Mouse (Mus musculus) MEL-GATA-1-ER (cell line): Measurements from ENCODE around the gene Gjd3.

Source experiments
- DNase-seq: peaks from one replicate; pipeline ENCODE4 v3.0.0-alpha.2; 2012; ENCODE audit warnings: low read depth; ENCODE audit errors: extremely low read depth

Gene Gjd3

DNA sequence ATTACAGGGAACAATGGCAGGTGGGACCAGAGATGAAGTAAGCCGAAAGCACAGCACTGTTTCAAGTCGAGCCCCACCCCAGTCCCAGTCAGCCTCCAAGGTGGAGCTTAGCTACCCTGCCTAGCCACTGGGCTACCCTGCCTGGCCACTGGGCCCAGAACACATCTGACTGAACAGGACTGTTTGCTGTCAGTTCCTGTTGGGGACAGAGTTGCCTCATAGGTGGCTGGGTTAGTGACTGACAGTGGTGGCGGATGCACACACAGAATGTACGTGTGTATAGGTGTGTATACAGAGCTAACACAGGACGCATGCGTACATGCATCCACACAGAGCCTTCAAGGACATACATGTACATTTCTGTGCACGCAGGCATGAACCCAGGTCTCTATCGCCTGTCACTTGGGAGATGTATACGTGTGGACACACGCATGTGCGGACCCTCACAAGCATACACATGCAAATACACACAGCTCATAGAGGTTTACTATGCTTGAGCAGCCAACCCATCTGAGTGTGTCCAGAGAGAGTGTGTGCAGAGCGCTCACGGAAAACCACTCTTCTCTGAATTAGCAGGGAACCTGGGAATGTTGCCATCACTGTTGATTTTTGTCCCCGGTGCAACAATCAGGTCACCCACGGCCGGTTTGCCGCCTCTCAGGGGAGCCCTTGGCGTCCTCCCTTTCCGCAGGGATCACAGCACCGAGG, 1.4 kb downstream of the Gjd3 start:
- DNase-seq = no peak

DNA sequence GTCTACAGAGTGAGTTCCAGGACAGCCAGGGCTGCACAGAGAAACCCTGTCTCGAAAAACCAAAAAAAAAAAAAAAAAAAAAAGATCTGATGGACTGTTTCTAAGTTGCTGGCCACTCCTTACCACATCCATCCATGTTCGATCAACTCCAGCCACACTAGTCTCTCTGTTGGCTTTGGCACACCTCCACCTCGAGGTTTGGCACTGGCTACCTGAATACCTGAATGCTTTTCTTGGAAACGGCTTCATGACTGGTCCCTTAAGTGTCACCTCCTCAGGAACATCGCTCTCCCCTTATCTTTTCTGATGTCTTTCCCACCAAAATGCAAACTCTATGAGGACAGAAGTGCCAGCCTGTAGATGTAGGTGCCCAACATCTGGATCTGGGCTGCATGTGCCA, 3.5 kb downstream of the Gjd3 start:
- DNase-seq = no peak

DNA sequence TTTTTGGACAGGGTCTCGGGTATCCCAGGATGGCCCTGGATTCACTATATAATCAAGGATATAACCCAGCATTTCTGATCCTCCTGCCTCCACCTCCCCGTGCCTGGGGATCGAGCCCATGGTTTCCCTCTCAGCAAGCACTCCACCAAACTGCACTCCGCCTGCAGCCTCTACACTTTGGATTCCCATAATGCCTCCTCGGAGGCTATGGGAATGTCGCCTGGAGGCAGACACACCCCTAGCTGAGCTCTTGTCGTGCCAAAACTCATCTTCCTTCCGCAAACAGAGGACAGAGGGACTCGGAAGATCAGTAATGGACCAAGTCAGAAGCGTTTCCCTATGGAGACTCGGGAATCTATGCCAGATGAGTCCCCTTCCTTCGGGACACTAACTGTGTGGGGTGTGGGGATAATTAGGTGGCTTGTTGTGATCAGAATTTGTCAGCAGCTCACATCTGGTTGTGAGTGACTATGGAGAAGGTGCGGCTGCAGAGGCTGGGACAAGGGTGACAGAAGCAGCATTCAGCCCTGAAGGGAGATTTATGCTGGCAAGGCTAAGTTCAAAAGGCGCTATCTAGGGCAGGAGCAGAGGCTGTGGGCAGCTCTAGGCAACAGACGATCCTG, 4.2 kb downstream of the Gjd3 start:
- DNase-seq = no peak

DNA sequence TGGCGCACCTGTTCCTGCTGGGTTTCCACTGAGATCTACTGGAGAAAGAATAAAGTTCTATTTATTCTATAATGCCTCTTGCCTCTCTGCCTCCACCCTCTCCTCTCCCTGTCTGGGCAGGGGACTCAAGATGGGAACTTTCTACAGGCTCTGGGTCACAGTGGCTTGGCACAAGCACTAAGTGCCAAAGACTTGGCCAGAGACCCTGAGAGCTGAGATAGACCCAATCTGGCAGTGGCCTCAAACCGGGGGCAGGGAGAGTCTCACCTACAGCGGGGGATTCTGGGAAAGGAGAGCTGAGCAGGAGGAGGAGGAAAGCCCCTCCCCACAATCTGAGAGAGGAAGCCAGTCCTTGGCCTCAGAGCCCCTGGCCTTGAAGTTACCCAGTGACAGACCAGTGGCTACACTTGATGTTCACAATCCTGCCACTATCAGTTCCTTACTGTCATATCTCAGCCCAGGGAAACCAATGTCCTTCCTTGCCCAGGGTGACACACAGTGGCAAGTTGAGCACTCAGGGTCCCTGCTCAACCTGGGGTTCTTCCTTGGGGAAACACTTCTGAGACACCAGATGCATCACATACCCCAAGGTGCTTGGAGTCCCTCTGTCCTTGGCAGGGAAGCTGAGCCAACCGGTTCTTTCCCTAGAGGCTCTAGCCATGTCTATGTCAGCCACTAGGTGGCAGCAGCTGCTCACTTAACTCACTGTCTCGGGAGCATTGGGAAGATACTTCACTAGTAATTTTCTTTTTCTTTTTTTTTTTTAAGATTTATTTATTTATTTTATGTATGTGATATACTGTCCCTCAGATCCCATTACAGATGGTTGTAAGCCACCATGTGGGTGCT, 7.7 kb downstream of the Gjd3 start:
- DNase-seq = peak; percentile 37

DNA sequence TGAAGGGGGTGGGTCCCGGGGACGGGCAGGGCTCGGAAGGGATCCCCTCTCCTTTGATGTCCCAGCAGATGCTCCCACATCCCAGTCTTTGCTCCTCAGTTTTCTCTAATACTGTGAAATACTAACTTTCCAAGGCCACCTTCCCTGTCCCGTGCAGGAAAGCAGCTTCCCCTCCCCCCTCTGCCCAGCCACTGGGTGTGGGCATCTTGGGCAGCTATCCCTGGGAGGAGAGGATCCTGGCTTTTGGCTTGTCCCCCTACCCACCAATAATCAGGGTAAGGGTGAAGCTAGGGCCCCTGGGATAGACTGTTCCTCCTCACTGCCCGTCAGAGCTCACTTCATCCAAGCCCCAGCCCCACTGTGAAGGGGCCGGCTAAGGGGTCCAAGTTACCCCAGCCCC, 8.6 kb downstream of the Gjd3 start:
- DNase-seq = no peak

DNA sequence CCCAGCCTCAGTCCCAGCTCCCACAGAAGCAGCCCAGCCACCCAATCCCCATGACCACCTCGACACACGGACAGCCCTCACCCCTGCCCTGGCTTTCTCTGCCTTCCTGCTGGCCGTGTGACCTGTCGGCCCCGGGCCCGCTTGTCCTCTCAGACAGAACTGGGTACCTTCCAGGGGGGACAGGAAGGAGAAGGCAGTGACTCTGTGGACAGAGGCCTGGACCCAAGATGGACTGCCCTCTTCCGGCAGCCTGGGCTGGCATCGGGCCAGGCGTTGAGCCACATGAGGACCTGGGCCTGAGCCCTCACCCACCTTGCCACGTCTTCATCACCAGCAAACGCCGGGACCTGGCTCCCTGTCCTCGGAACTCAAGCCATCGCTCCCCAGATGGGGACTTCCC, 9.2 kb downstream of the Gjd3 start:
- no peak for DNase-seq

DNA sequence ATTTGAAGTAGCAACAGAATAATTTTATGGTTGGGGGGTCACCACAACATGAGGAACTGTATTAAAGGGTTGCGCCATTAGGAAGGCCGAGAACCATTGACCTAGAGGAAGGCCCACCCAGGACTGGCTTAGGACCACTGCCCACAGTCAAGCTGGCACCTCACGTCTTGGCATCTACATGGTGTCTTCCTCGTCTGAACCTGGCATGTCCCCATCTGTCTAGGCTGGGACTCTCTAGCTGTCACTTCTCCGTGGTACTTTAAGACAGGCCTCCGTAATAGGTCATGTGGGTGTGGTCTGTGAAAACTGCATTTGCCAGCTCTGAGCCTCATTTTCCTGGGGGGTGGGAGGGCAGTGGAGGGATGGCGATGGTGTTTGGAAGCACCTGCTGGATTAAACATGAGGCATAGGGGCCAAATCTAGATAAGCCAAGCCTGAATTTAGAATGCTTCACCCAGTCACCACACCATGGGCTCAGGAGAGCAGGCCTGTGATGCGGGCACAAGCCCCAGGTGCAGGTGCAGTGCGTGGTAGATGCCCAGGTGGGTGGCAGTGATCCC, 9.9 kb downstream of the Gjd3 start:
- no peak for DNase-seq

DNA sequence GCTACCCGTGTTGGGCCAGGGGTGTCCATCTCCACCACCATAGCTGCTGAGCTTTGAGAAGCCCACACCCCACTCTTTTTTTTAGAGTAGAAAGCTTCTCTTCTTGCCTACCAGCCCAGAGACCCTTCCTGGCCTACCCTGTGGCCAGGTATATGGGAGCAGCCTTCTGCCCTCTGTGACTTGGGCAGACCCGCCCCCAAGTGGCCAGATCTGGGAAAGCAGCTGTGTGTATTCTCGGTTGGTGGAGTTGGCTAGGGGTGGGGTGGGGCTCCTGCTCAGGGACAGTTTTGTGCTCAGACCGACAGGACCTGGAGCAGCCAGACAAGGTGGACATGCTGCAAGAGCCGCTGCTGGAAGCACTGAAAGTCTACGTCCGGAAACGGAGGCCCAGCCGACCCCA, 10.6 kb downstream of the Gjd3 start:
- no peak for DNase-seq

DNA sequence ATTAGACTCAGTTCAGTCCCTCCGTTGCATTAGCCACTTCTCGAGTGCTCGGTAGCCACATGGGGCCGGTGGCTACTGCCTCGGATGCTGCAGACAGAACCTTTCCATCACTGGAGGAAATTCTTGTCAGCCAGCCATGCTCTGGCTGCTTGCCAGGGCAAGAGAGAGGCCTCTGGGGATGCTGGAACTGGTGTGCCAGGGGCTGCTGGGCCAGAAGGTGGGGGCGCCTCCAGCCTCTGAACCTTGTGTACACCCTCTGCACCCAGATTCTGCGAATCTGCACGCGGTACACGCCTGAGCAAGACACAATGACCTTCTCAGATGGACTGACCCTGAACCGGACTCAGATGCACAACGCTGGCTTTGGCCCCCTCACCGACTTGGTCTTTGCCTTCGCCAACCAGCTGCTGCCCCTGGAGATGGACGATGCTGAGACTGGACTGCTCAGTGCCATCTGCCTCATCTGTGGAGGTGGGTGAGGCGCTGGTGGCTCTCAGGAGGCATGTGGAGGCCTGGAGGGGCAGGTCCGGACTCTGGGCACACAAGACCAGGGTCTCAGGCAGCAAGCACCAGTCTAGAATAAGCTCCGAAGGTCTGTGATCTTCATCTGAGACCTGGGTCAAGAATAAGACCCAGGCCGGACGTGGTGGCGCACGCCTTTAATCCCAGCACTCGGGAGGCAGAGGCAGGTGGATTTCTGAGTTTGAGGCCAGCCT, 11.3 kb downstream of the Gjd3 start:
- no peak for DNase-seq

DNA sequence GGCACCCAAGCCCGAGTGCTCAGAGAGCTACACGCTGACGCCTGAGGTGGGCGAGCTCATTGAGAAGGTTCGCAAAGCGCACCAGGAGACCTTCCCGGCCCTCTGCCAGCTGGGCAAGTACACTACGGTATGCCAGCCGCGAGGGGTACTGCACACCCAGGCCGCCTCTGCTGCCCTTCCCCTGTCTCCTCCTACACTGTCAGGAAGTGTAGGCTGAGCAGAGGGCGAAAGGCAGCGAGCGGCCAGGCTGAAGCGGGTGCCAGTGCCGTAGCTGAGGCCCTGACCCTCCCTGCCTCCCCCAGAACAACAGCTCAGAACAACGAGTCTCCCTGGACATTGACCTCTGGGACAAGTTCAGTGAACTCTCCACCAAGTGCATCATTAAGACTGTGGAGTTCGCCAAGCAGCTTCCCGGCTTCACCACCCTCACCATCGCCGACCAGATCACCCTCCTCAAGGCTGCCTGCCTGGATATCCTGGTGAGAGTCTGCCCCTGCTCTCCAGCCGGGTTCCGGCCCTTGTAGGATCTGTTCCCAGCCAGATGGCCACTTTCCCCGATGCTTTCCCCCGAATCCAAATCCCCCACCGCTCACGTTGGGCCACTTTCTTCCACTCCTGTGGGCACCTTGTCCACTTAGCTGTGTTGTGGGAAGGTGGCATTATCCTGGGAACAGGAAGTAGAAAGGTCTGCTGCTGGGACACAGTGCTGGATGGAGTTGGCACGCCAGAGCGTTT, 12.5 kb downstream of the Gjd3 start:
- no peak for DNase-seq

DNA sequence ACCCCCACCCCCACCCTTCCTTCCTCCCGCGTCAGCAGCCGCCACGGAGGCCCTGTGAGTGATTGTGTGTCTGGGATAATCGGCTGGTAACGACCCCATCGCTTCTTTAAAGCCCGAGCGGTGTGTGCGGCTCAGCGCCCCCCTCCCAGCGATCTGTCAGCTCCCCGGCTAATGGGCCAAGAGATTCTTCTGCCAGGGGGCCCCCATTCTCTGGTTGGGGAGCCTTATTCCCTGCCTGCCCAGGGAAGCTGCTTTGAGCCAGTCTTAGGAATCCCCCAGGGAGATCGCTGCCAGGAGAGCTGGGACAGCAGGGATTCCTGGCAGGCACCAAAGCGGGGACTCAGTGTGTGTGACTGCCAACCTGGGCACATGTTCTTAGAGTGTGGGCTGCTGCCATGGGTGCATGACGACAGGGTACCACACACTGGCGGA, 13.3 kb downstream of the Gjd3 start:
- no peak for DNase-seq

DNA sequence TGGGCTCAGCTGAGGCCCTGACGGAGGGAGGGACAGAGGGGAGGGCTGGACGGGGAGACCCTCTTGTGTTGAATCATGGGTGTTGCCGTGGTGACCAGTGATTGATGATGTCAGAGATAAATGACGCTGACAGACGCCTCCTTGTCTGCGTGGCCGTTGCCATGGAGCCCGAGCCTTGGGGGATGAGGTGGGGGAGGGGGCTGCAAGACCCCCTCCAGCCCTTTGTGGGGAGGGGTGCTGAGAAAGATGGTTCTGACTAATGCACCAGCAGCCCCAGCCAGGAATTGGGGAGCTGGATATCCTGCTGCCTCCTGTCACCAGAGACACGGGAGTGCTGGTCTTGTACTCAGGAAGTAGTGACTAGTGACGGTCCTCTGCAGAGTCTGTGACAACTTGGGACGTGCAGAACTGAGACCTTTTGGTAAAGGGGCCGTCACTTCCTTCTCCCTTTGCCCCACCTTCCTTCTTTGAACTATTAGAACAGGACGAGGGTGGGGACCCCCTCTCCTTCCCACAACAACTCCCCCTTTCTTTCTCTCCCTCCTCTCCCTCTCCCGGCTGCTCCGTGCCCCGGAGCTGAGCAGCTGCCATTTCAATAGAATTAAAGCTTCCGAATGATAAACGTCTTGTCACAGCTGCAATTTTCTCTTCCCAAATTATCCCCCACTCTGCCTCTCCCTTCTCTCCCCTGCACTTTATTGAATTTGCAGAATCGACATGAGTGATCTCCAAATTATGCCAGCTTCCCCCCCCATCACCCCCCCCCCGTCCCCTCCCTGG, 13.9 kb downstream of the Gjd3 start:
- DNase-seq = no peak

DNA sequence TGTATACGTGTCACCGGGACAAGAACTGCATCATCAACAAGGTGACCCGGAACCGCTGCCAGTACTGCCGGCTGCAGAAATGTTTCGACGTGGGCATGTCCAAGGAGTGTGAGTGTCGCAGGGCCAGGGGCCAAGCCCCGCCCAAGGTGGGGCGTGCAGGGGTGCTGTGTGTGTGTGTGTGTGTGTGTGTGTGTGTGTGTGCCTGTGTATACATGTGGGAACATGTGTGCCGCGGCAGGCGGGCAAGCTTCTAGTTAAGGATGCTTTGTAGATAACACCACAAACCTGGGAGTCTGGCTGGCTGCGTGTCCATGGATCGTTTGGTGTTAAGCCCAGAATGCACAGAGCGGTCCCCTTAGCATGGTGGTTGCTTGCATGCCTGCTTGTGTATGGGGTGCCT, 14.7 kb downstream of the Gjd3 start:
- no peak for DNase-seq

DNA sequence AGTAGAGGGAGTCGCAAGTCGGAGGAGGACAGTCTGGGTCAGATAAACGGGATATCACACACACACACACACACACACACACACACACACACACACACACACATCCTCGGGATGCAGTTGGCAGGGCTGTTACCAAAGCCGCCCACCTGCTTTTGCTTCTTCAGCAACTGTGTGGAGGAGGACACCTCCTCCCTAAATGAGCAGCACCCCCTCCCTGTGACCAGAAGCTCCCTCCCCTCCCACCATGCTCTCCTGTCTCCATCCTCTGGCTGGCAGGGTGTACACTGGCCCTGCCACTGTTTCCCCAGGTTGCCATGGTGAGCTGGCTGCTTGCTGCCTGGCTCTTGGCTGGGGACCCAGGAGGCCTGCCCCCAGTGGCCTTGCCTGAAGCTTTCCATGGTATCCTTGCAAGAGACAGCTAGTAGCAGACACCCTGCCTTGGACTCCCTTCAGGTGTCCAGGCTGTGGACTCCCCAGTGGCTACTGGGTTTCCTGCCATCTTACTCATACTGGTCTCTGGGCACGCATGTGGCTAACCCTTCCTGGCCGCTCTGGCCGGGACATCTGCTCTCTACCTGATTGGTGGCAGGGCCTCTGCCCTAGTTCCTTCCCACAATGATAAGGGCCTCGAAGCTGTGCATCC, 16.2 kb downstream of the Gjd3 start:
- DNase-seq = no peak

DNA sequence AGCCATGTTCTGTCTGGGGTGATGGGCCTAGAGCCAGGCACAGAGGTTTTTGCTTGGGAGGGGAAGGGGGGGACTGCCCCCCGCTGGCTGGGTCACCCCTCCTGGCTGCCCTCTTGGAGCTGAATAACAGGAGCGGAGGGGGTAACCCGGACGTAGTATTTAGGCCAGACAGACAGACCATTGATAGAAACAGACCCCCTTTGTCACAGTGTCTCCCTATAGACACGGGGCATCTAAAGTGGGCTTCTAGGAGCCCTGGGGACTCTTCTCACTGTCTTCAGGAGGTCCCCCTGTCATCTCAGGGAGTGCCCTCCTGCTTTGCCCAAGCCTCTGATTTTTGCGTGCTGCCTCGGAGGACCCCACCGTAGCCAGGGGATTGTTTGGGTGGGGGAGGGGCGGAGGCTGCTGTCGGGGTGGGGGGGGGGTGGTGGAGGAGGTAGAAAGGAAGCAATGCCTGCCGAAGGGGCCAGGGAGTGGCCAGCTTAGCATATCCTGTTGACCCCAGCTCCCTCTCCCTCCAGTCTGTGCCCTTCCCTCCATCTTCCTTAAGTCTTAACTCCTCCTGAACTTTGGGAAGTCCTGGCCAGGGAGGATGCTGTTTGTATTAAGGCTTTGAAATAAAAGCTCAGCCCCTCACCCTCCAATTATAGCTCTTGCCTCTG, 17.3 kb downstream of the Gjd3 start:
- DNase-seq = no peak

DNA sequence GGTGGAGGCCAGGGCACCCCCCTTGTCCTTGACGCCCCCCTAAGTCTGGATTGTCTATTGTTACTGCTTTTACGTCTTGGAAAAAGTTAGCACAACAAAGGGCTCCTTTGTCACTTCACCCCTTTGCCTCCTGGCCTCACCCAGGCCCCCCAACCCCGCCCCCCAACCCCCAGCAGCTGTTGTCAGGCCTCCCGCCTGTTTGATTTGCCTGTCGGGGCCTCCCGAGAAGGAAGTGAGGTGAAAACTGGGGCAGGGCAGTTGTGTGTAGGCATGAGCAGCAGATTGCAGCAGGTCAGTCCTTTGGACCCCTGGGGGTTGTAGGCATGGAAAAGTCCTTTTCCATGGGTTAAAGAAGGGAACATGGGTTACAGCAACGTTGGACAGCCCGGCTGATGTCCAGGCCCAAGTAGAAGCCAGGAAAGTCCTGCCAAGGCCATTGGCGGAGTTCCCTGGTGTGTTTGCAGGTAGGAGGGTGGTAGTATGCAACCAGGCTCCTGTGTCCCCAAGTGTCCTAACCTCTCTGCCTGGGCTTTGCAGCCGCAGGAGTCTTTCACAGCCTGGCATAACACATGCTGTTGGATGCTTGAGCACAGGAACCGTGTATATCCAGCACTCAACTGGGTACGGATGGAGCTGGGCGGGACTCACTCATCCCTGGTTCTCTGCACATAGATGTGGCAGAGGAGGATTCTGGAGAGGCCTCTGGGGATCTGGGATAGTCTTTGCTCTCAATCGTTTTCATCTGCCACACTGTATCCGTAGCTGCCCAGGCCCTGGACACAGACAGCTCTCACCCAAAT, 18.0 kb downstream of the Gjd3 start:
- no peak for DNase-seq

DNA sequence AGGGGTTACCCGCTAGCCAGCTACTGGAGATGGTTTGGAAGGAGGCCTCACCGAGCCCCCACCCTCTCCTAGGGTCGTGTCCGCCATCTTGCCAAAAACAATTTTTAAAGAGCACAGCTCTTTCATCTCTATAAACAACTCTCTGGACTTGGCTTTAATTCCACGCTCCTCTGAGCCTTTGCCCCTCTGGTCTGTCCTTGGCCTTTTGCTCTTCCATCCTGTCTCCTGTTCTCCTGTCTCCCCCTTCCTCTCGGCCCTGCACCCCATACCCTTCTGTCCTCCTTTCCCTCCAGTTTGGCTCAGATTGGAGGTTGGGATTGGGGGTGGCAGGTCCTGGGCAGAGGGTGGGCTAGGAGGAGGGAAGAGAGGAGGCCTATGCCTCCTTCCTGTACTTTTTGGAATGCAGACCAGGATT, 18.6 kb downstream of the Gjd3 start:
- DNase-seq = no peak
